Mouse (Mus musculus): ENCODE data around the gene 2900026A02Rik.

GRCm38 (mm10) chr5:113095456-113095855 lies 125.6 kb downstream of the 2900026A02Rik start:
- TF ChIP-seq CTCF (IDR thresholded peaks at IDR 0.05; ENCODE audit: low read depth) (no peak), EP300 (IDR thresholded peaks at IDR 0.05; ENCODE audit: low read depth) (no peak)
